ENCODE assay signal across 9 mouse cellular contexts in genomic region chr6:72244569-72245285, GRCm38 (mm10). TPM values are rescaled to one million over a fixed set of nuclear protein-coding genes. Genes with fewer than 3 reads are reported as not detected.
DNase-seq lines count a peak whose midpoint lies in the region; ATAC-seq and TF ChIP-seq lines count a peak whose summit lies in the region.
"Had no signal": no experiment of that assay in that cellular context is flagged by ENCODE, and none has a peak within 500 bp of the region (broad histone marks: within the 10 kb centered on the region; RNA-seq: fewer than 3 reads in every experiment).

No protein-coding gene starts in this region.

- peaks cover 3% of the 10 kb centered on the region for H3K4me1 ChIP-seq in liver, embryonic 16.5 days (ENCODE audit: control insufficient read depth, low read depth, low read length)
- H3K4me1 ChIP-seq in thymus, adult 2 months (replicated peaks; ENCODE audit: control insufficient read depth, insufficient read depth, low read length), result no peaks in the 10 kb centered on the region

- TF ChIP-seq CTCF in thymus, adult 2 months (IDR thresholded peaks at IDR 0.05; ENCODE audit: borderline replicate concordance, control insufficient read depth, extremely low read depth, insufficient read depth, low read length, poor library complexity), result no peak

- H3K4me2 ChIP-seq in liver, embryonic 16.5 days (ENCODE audit: low read depth, low read length), result no peak overlapping the region

- no peaks in the 10 kb centered on the region for H3K9me3 ChIP-seq in liver, embryonic 16.5 days (replicated peaks; ENCODE audit: control insufficient read depth, low read length)

- no peak overlapping the region for H3K9ac ChIP-seq in liver, embryonic 16.5 days (ENCODE audit: low read depth, low read length)

- H3K4me3 ChIP-seq in liver, embryonic 16.5 days (ENCODE audit: low read depth, low read length), result no peak overlapping the region
- no peak overlapping the region for H3K4me3 ChIP-seq in thymus, adult 2 months (ENCODE audit: control insufficient read depth, insufficient read depth, low read length)

- peak; percentile 40 to 57 for DNase-seq in cerebellum, postnatal 10 days
- no peak for DNase-seq in cerebellum, adult 8-10 months
- DNase-seq in fibroblast of lung, adult 2 months (ENCODE audit: low read depth), result peak; percentile 81
- DNase-seq in heart, postnatal 4 days, result peak; percentile 50
- DNase-seq in testis, postnatal 10 days (ENCODE audit: low spot score), result peak; percentile 60
- DNase-seq in thymus, adult 2 months, result no peak
- DNase-seq in cerebellum, adult 18-20 months, result no peak

- H3K27ac ChIP-seq in liver, embryonic 16.5 days (ENCODE audit: low read length), result peak overlapping the region; percentile 52; the same call in 1 of the 2 replicates
- no peak overlapping the region for H3K27ac ChIP-seq in thymus, adult 2 months (ENCODE audit: control insufficient read depth, insufficient read depth, low read length)

- no peaks in the 10 kb centered on the region for H3K36me3 ChIP-seq in liver, embryonic 16.5 days (ENCODE audit: control insufficient read depth, insufficient read depth)
- no peaks in the 10 kb centered on the region for H3K36me3 ChIP-seq in thymus, adult 2 months (ENCODE audit: control insufficient read depth, insufficient read depth, low read length)

- H3K27me3 ChIP-seq in liver, embryonic 16.5 days (ENCODE audit: control insufficient read depth, insufficient read depth, low read depth, low read length), result peaks cover 19% of the 10 kb centered on the region
- H3K27me3 ChIP-seq in thymus, adult 2 months (ENCODE audit: control insufficient read depth, insufficient read depth, low read length), result no peaks in the 10 kb centered on the region

- 54% methylated on average over 20 of the region's 20 CpGs for WGBS in liver, embryonic 16.5 days (ENCODE audit: insufficient replicate concordance)
- 91% methylated on average over 20 of the region's 20 CpGs for WGBS in thymus, adult 2 months

- TF ChIP-seq POLR2A in thymus, adult 2 months (IDR thresholded peaks at IDR 0.05; ENCODE audit: control insufficient read depth, extremely low read depth, insufficient read depth, low read length, poor library complexity), result no peak

- peak; percentile 65 for ATAC-seq in liver, embryonic 16.5 days (ENCODE audit: low read depth)

RNA-seq across cellular contexts. Expression of gene Atoh8, which starts 9.3 kb away (rescaled TPM):
- total RNA-seq in heart, postnatal 4 days (2021), result 1 to 10 TPM; 7.2 to 8.6 TPM
- polyA plus RNA-seq in liver, embryonic 16.5 days (2015; fragmentation: Nextera tagmentation; extraction: Ambion mirVana), result 0.90 and 0.92 TPM in 2 replicates
- 3.6 and 3.8 TPM in 2 replicates for polyA plus RNA-seq in thymus, adult 2 months (2012; rRNA removed)
- total RNA-seq: neutrophil, adult 5-6 weeks had no signal

RNA-seq across cellular contexts. Expression of gene Sftpb, which starts 59.7 kb away (rescaled TPM):
- not detected for total RNA-seq in heart, postnatal 4 days (2021)
- not detected in 2 replicates for polyA plus RNA-seq in liver, embryonic 16.5 days (2015; fragmentation: Nextera tagmentation; extraction: Ambion mirVana)
- 2.5 and 6.6 TPM in 2 replicates for polyA plus RNA-seq in thymus, adult 2 months (2012; rRNA removed)
- total RNA-seq: neutrophil, adult 5-6 weeks had no signal

Comparison
In these comparisons a context has a peak if more than half of its experiments do, and no peak if none do; other contexts are left out.
1. DNase-seq: peak in cerebellum, postnatal 10 days (2 of 2), fibroblast of lung, adult 2 months (single experiment), heart, postnatal 4 days (single experiment) and testis, postnatal 10 days (single experiment); none in cerebellum, adult 8-10 months (single experiment), thymus, adult 2 months (single experiment) and cerebellum, adult 18-20 months (0 of 2).